Mouse (Mus musculus): ENCODE measurements around the gene Ces1a.

The Ces1a gene

GRCm38 (mm10) chr8:93048092-93048491 lies at the start of gene Ces1a:
TSS of gene Ces1a (minus strand) at chr8:93048192.
- in situ Hi-C loops (cut with MboI; ENCODE audit: unreplicated experiment in 2 of 2), result no loop called here

GRCm38 (mm10) chr8:93095376-93095775 lies 47.4 kb upstream of the Ces1a start:
- in situ Hi-C loops (cut with MboI; ENCODE audit: unreplicated experiment in 2 of 2), result no loop called here

- in situ Hi-C loops (cut with MboI; ENCODE audit: unreplicated experiment in 2 of 2), result no loop called here
Measured at GRCm38 (mm10) chr8:93091324-93091723, 43.3 kb upstream of the Ces1a start.

GRCm38 (mm10) chr8:93088686-93089122 lies 40.7 kb upstream of the Ces1a start:
- in situ Hi-C loops (cut with MboI; ENCODE audit: unreplicated experiment in 2 of 2), result no loop called here

GRCm38 (mm10) chr8:93088193-93088592 lies 40.2 kb upstream of the Ces1a start:
- in situ Hi-C loops (cut with MboI; ENCODE audit: unreplicated experiment in 2 of 2), result no loop called here

- in situ Hi-C loops (cut with MboI; ENCODE audit: unreplicated experiment in 2 of 2), result no loop called here
Measured at GRCm38 (mm10) chr8:93079887-93080286, 31.9 kb upstream of the Ces1a start, which contains the start of gene Ces1b. TSS of gene Ces1b (minus strand) at chr8:93080017.

- in situ Hi-C loops (cut with MboI; ENCODE audit: unreplicated experiment in 2 of 2), result no loop called here
Measured at GRCm38 (mm10) chr8:93075251-93075650, 27.3 kb upstream of the Ces1a start.

GRCm38 (mm10) chr8:93063416-93064117 lies 15.6 kb upstream of the Ces1a start:
- in situ Hi-C loops (cut with MboI; ENCODE audit: unreplicated experiment in 2 of 2), result no loop called here

- in situ Hi-C loops (cut with MboI; ENCODE audit: unreplicated experiment in 2 of 2), result no loop called here
Measured at GRCm38 (mm10) chr8:93059185-93059584, 11.2 kb upstream of the Ces1a start.

- in situ Hi-C loops (cut with MboI; ENCODE audit: unreplicated experiment in 2 of 2), result no loop called here
Measured at GRCm38 (mm10) chr8:93055238-93055637, 7.2 kb upstream of the Ces1a start.

GRCm38 (mm10) chr8:93048510-93049416 lies 771 bp upstream of the Ces1a start:
- in situ Hi-C loops (cut with MboI; ENCODE audit: unreplicated experiment in 2 of 2), result no loop called here

GRCm38 (mm10) chr8:93043083-93043482 lies 4.9 kb downstream of the Ces1a start:
- in situ Hi-C loops (cut with MboI; ENCODE audit: unreplicated experiment in 2 of 2), result no loop called here

- in situ Hi-C loops (cut with MboI; ENCODE audit: unreplicated experiment in 2 of 2), result no loop called here
Measured at GRCm38 (mm10) chr8:93040776-93041567, 7.0 kb downstream of the Ces1a start.

GRCm38 (mm10) chr8:93040256-93040655 lies 7.7 kb downstream of the Ces1a start:
- in situ Hi-C loops (cut with MboI; ENCODE audit: unreplicated experiment in 2 of 2), result no loop called here

- in situ Hi-C loops (cut with MboI; ENCODE audit: unreplicated experiment in 2 of 2), result no loop called here
Measured at GRCm38 (mm10) chr8:93038831-93039230, 9.2 kb downstream of the Ces1a start.

GRCm38 (mm10) chr8:93030664-93031063 lies 17.3 kb downstream of the Ces1a start:
- in situ Hi-C loops (cut with MboI; ENCODE audit: unreplicated experiment in 2 of 2), result no loop called here

GRCm38 (mm10) chr8:93021738-93022137 lies 26.3 kb downstream of the Ces1a start:
- in situ Hi-C loops (cut with MboI; ENCODE audit: unreplicated experiment in 2 of 2), result no loop called here

GRCm38 (mm10) chr8:93014300-93014699 lies 33.7 kb downstream of the Ces1a start:
- in situ Hi-C loops (cut with MboI; ENCODE audit: unreplicated experiment in 2 of 2), result loop anchor here (5.0 to 10.0 kb wide), 4 partner anchors 1041 to 1489 kb away; no protein-coding TSS in a partner anchor

GRCm38 (mm10) chr8:93012226-93012625 lies 35.8 kb downstream of the Ces1a start:
- in situ Hi-C loops (cut with MboI; ENCODE audit: unreplicated experiment in 2 of 2), result loop anchor here (5.0 to 10.0 kb wide), 4 partner anchors 1043 to 1487 kb away; no protein-coding TSS in a partner anchor

- in situ Hi-C loops (cut with MboI; ENCODE audit: unreplicated experiment in 2 of 2), result loop anchor here (5.0 to 10.0 kb wide), 4 partner anchors 1043 to 1487 kb away; no protein-coding TSS in a partner anchor
Measured at GRCm38 (mm10) chr8:93011439-93011838, 36.6 kb downstream of the Ces1a start.

Data from v-Abl transformed pro-B cells (cell line).